Mouse (Mus musculus) thymus, postnatal 0 days (tissue): ENCODE measurements around the gene Trpc3. TPM values are rescaled to one million over a fixed set of nuclear protein-coding genes. Genes with fewer than 3 reads are reported as not detected.
A peak's percentile ranks its signal among the peaks of the same experiment; 100 is the strongest.
"Not testable (repeated sequence)": the region's sequence is repeated elsewhere in the genome, so short reads cannot be mapped to it uniquely, and the experiment has no call there.

Experiments used
- DNase-seq: peaks from one replicate; pipeline ENCODE4 v3.0.0-alpha.2; 2015; ENCODE audit warnings: low spot score
- polyA plus RNA-seq: library from polyadenylated mRNA; unstranded; fragments of >200 nt; fragmentation: Nextera tagmentation; extraction: Ambion mirVana; gene quantifications from 2 replicates; pipeline ENCODE4 v1.2.1, GENCODE M21; 2015

Trpc3 gene
- polyA plus RNA-seq, 1 experiment from 2014 or later: 0.73 TPM

GRCm38 (mm10) chr3:36605894-36606783 lies 83.8 kb downstream of the Trpc3 start:
- DNase-seq: no peak

- not testable (repeated sequence) for DNase-seq
Measured at GRCm38 (mm10) chr3:36599773-36600172, 90.2 kb downstream of the Trpc3 start.

GRCm38 (mm10) chr3:36598811-36599210 lies 91.2 kb downstream of the Trpc3 start:
- no peak for DNase-seq

- DNase-seq: peak; percentile 96
Measured at GRCm38 (mm10) chr3:36571827-36572378, 118.1 kb downstream of the Trpc3 start, which contains the start of gene Ccna2. Ccna2 (minus strand) TSS chr3:36572150.

GRCm38 (mm10) chr3:36571361-36571826 lies 118.6 kb downstream of the Trpc3 start:
- DNase-seq: no peak

Other genes starting within 250 kb of the Trpc3 start
- gene Anxa5, start 214.3 kb downstream of the Trpc3 start, polyA plus RNA-seq: 329 and 344 TPM in 2 replicates
- gene 1810062G17Rik, start 214.2 kb downstream of the Trpc3 start, polyA plus RNA-seq: 2.5 and 3.8 TPM in 2 replicates
- gene Gm11549, start 168.4 kb downstream of the Trpc3 start, polyA plus RNA-seq: 0.14 and 0.16 TPM in 2 replicates
- gene Exosc9, start 137.6 kb downstream of the Trpc3 start, polyA plus RNA-seq: 60.7 and 61.4 TPM in 2 replicates
- 170 and 186 TPM in 2 replicates for gene Ccna2, start 118.0 kb downstream of the Trpc3 start, polyA plus RNA-seq
- gene Bbs7, start 76.7 kb downstream of the Trpc3 start, polyA plus RNA-seq: 5.0 and 6.8 TPM in 2 replicates
- gene 4932438A13Rik, start 172.9 kb upstream of the Trpc3 start, polyA plus RNA-seq: 75.6 and 91.2 TPM in 2 replicates